Mouse (Mus musculus) CD8-positive naive resting alpha-beta T cell, adult 2 months (primary cell): ENCODE results near the gene Fat3.

Experiments used
- DNase-seq, 2 experiments: peaks; one replicate each; pipeline ENCODE4 v3.0.0; 2022; ENCODE audit warnings: low read depth in 2 of 2, low spot score in 2 of 2

Gene Fat3

GRCm38 (mm10) chr9:16310855-16311848, 189.9 kb downstream of the Fat3 start:
- no peak for DNase-seq

DNA sequence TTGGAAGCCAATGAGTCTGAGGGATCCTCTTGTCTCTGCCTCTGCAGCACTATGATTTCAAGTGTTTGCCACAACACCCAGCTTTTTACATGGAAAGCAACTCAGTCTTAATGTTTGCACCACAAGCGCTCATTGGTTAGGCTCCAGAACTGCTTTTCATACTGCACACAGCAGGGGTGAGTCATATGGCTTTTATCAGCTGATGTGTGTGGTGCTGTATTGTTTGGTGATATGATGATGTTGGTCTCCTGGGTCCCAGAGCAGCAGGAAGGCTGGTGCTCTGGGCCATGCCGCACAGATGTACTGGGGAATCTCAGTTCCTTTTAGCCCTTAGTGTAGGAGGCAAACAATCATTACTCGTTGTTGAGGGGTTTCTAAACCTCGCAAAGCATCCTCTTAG, 190.8 kb downstream of the Fat3 start:
- no peak for DNase-seq

GRCm38 (mm10) chr9:16307789-16308188, 193.3 kb downstream of the Fat3 start:
- DNase-seq, result no peak

DNA sequence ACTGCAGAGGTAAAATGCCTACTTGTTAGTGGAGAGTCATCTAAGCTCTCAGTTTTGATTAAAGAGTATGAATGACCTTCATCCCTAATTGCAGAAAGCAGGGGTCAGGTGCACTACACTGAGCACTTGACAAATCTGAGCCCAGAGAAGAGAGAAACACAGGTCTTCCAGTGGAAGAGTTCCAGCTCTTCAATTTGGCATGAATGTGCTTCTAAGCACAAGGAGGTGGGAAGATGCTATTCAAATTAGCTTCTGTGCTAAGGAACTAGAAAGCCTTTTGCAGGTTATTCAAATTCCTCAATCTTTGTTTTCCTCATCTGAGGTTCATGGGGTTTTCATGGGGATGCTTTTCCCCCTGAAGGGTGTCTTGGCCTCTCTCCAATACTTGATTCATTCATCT, 194.9 kb downstream of the Fat3 start:
- no peak for DNase-seq

DNA sequence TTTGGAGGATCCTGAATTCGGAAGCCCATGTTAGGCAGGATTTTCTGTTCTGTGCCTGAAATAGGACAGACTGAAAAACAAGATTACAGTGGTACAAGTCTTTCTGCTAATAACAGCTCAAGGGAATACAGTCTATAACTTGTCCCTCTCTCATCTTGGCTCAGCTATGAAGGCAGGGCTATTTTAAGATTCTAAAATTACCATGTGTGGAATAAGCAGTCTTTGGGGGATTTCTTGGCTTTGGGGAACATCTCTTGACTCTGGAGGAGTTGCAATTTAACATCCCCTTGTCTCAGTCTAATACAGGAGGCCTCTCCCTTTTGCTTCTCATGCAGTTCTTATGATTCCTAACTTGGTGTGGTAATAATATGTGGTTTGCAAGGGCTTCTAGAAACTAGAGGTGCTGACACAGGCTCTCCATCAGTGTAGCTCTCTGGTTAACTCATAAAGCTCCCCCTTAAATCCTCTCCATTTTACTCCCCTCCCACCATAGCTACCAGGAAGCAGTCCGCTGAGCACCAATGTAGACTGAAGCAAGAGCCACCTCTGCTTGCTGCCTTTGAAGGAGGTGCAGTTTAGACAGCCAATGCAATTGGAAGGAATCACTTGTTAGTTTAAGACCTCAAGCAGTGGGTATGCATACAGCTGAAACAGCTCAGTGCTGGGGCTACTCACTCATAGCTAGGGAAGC, 195.5 kb downstream of the Fat3 start:
- DNase-seq, result no peak

- DNase-seq, result no peak
These were observed 196.1 kb downstream of the Fat3 start for GRCm38 (mm10) chr9:16304949-16305348.

DNA sequence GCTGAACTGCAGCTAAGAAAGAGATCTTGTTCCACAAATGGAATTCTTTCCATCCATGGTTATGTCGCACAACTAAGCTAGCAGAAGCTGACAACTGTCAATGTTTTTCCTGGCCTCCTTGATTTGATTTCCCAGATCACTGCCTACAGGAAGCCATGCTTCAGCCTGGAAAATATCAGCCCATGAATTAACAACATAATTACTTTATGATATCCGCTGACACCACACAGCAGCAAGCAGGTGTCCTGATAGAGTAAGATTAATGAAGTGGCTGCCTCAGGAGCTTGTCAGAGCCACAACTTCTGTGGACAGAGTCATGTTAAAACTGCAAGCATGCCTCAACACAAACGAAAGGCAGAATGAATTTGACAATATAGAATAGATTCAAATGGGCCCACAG, 198.6 kb downstream of the Fat3 start:
- DNase-seq, result no peak

DNA sequence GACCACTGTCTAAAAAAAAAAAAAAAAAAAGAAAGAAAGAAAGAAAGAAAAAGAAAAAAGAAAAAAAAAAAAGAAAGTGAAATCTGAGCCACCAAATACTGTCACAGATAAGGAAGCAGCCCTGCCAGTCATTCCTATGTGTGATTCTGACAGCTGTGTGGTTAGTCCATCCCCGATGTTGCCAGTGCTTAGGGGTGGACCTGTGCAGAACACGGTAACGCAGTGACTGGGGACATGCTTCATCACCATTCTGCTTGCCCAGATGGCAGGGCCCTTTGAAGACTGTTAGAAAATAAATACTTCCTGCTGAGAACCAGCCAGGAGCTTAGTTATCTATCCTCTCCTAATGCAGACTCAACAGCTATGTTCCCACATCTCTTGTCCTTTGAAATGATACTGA, 203.2 kb downstream of the Fat3 start:
- no peak for DNase-seq

DNA sequence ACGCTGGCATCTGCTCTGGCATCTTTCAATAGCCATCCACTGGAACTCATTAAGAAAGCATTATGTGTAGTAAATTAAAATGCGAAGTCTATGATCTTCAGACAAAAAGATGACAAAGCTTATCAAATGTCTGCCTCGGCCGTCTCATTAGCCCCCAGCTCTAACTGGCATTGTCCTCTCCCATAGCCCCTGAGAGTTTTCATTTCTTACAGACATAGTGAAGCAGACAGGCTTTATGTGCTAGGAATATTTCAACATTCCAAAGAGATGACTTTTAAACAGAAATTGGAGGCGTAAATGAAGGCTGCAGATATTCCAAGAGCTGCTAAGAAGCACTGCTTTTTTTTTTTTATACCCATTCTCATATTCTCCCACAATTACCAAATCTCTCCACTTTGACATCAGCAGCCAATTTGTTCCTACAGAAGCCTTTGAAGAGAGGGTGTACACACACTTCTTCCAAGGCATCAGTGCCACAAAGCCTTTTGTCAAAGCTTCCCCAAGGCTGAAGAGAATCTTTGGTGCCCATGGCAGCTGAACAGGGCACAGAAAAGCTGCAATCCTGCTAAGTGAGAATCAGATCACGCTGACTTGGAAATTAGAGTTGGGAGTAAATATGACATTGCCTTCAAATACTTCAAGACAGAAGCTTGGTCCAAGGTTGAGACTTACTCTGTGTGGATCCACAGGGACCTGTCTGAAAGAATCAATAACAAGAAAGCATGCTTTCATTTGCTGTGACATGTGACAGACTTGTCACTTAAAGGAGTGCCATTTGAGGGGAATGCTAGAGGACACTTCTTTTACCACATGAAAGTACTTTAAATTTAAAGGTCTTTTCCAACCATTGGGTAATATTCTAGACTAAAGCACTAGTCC, 206.9 kb downstream of the Fat3 start:
- DNase-seq, result no peak

- no peak for DNase-seq
These were observed 208.6 kb downstream of the Fat3 start for GRCm38 (mm10) chr9:16292492-16292891.

DNA sequence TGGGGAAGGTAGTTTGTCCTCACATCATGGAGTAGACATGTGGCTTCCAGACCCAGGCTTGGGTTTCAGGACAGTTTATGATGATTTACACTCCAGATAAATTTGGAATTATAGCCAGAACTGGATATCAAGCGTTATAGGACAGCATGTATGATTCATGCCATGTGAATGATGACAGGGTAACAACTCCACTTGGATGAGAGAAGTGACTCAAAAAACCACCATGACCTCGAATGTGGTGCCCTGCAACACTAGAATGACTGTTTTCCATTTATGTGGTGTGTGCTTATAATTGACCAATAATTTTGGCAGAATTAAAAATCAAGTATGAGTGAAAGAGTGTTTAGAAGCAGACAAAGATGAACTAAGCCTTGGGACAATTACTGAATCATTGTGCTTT, 210.2 kb downstream of the Fat3 start:
- DNase-seq, result no peak

DNA sequence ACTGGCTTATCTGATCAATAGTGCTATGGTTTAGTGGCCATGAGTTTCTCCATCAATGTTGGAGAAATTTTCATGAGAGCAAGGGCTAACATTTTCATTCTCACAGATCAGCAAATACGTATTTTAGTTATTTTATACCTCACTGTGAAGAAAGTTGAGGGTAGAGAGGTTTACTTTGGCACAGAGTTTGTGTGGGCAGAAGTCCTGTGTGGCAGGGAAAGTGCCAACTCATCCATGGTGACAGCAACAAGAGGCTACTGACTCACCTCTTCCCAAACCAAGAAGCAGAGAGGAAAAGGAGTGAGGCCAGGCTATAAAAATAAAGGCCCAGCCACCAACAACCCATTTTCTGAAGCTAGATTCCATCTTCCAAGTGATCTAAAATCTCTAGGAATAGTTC, 218.1 kb downstream of the Fat3 start:
- DNase-seq, result no peak

- DNase-seq, result no peak
These were observed 218.7 kb downstream of the Fat3 start for GRCm38 (mm10) chr9:16282291-16282804.

- DNase-seq, result no peak
These were observed 225.5 kb downstream of the Fat3 start for GRCm38 (mm10) chr9:16275589-16275988.

DNA sequence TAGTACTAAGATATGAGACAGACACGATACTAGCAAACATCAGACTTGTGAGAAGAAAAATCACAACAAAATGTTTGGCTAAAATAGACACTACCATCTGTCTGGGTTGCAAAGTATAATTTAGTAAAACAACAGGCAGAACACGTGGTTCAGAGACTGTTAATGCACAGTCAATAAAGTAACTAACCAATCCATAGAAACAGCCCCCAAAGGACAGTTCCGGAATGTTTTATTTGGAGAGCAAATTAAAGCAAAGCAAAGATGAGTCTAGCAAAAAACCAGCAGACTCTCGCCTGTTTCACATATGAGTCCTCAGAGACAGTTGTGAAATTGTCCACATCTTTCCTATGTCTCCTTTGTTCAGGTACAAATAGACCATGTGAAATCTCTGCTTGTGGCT, 227.0 kb downstream of the Fat3 start:
- no peak for DNase-seq

GRCm38 (mm10) chr9:16272810-16273209, 228.3 kb downstream of the Fat3 start:
- no peak for DNase-seq

DNA sequence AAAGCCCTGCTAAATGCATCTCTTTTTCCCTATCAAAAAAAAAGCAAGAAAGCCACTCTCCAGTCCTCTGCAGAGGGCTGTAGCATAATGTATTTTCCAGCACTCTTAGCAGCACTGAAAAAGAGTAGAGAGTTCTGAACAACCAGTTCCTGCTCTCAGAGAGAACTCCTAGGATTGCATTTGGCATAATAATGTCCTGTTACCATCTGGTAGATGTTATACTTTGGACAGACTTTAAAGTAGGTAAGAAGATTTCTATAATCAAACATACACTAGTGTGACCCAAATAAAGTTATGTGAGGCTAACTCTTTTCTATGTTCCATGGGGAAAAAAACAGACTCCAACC, 230.3 kb downstream of the Fat3 start:
- no peak for DNase-seq

GRCm38 (mm10) chr9:16270056-16270767, 230.9 kb downstream of the Fat3 start:
- DNase-seq, result no peak

GRCm38 (mm10) chr9:16265519-16265918, 235.6 kb downstream of the Fat3 start:
- DNase-seq, result no peak

GRCm38 (mm10) chr9:16257241-16257840, 243.7 kb downstream of the Fat3 start:
- no peak for DNase-seq
